15 mouse cellular contexts compared by ENCODE assay signal in genomic region chr5:124996816-124997215, GRCm38 (mm10). TPM values are rescaled to one million over a fixed set of nuclear protein-coding genes. Genes with fewer than 3 reads are reported as not detected.
DNase-seq lines count a peak whose midpoint lies in the region; ATAC-seq lines count a peak whose summit lies in the region.
"Had no signal": no experiment of that assay in that cellular context is flagged by ENCODE, and none has a peak within 500 bp of the region (broad histone marks: within the 10 kb centered on the region; RNA-seq: fewer than 3 reads in every experiment).

No protein-coding gene starts in this region.

- peak overlapping the region; percentile 73; the same call in 1 of the 2 replicates for H3K27ac ChIP-seq in limb, embryonic 10.5 days
- H3K27ac ChIP-seq in forebrain, embryonic 11.5 days (ENCODE audit: low read depth, low read length), result no peak overlapping the region
- H3K27ac ChIP-seq: embryonic facial prominence, embryonic 15.5 days; heart, embryonic 10.5 days had no signal

- H3K9me3 ChIP-seq in limb, embryonic 10.5 days (replicated peaks), result no peaks in the 10 kb centered on the region
- H3K9me3 ChIP-seq in forebrain, embryonic 11.5 days (ENCODE audit: control insufficient read depth, low read length), result no peaks in the 10 kb centered on the region
- H3K9me3 ChIP-seq: embryonic facial prominence, embryonic 15.5 days; heart, embryonic 10.5 days had no signal

- no peak for ATAC-seq in forebrain, embryonic 11.5 days (replicated peaks; ENCODE audit: low FRiP score)
- ATAC-seq: forebrain, postnatal 0 days had no signal

- DNase-seq in kidney, postnatal 14 days, result peak; percentile 67
- DNase-seq in kidney, adult 11 months, result no peak
- DNase-seq in frontal cortex, postnatal 36 days (ENCODE audit: low spot score in 2 of 2), result peak; percentile 71 to 81
- no peak for DNase-seq in limb, embryonic 10.5 days (ENCODE audit: low spot score)
- peak; percentile 74 to 79 for DNase-seq in right cerebral cortex, adult 2 months (ENCODE audit: low spot score in 2 of 2)
- no peak for DNase-seq in gastrocnemius, postnatal 25 days
- DNase-seq in forebrain, embryonic 11.5 days (ENCODE audit: low spot score), result no peak
- no peak for DNase-seq in testis, postnatal 10 days (ENCODE audit: low spot score)
- DNase-seq: forebrain, postnatal 0 days; thymus, postnatal 4 days had no signal

- no peak overlapping the region for H3K4me3 ChIP-seq in limb, embryonic 10.5 days
- H3K4me3 ChIP-seq in forebrain, embryonic 11.5 days (ENCODE audit: low read depth, low read length), result no peak overlapping the region
- H3K4me3 ChIP-seq: embryonic facial prominence, embryonic 15.5 days; heart, embryonic 10.5 days; myocyte had no signal

- no peak overlapping the region for H3K9ac ChIP-seq in forebrain, embryonic 11.5 days (ENCODE audit: low read length)
- H3K9ac ChIP-seq: embryonic facial prominence, embryonic 15.5 days; forebrain, postnatal 0 days had no signal

- H3K27me3 ChIP-seq in limb, embryonic 10.5 days (ENCODE audit: low read depth, poor library complexity, severe bottlenecking), result peaks cover 4% of the 10 kb centered on the region; the same call in 1 of the 2 replicates
- no peaks in the 10 kb centered on the region for H3K27me3 ChIP-seq in forebrain, embryonic 11.5 days (ENCODE audit: control insufficient read depth, insufficient read depth, low read length)
- H3K27me3 ChIP-seq: embryonic facial prominence, embryonic 15.5 days had no signal

- H3K36me3 ChIP-seq in limb, embryonic 10.5 days, result no peaks in the 10 kb centered on the region
- H3K36me3 ChIP-seq in forebrain, embryonic 11.5 days (ENCODE audit: control insufficient read depth, insufficient read depth, low read length), result no peaks in the 10 kb centered on the region
- H3K36me3 ChIP-seq: embryonic facial prominence, embryonic 15.5 days; heart, embryonic 10.5 days had no signal

- whole genome bisulfite sequencing in limb, embryonic 10.5 days, result 75% methylated on average over 6 of the region's 6 CpGs
- 84% methylated on average over 6 of the region's 6 CpGs for WGBS in forebrain, embryonic 11.5 days

- no peak overlapping the region for H3K4me2 ChIP-seq in forebrain, embryonic 11.5 days (ENCODE audit: low read depth, low read length, severe bottlenecking)
- H3K4me2 ChIP-seq: embryonic facial prominence, embryonic 15.5 days had no signal

- peaks cover 38% of the 10 kb centered on the region for H3K4me1 ChIP-seq in limb, embryonic 10.5 days
- no peaks in the 10 kb centered on the region for H3K4me1 ChIP-seq in forebrain, embryonic 11.5 days (replicated peaks; ENCODE audit: control insufficient read depth, insufficient read depth, low read length)

RNA-seq across cellular contexts. Expression of gene Rflna, which starts 6.2 kb away (rescaled TPM):
- polyA plus RNA-seq in limb, embryonic 10.5 days (2016; fragmentation: Nextera tagmentation; extraction: Ambion mirVana), result 1.1 and 4.5 TPM in 2 replicates
- under 1 TPM; 0.33 to 0.43 TPM for total RNA-seq in gastrocnemius, postnatal 25 days (2021)
- polyA plus RNA-seq in forebrain, embryonic 11.5 days (2014; fragmentation: Nextera tagmentation; extraction: Ambion mirVana), result 4.5 and 6.0 TPM in 2 replicates
- total RNA-seq: liver, adult 2 months; megakaryocyte, adult 5-6 weeks had no signal

Comparison
In these comparisons a context has a peak if more than half of its experiments do, and no peak if none do; other contexts are left out.
1. DNase-seq: peak in kidney, postnatal 14 days (single experiment), frontal cortex, postnatal 36 days (2 of 2) and right cerebral cortex, adult 2 months (2 of 2); none in kidney, adult 11 months (single experiment), limb, embryonic 10.5 days (single experiment), gastrocnemius, postnatal 25 days (single experiment), forebrain, embryonic 11.5 days (single experiment) and testis, postnatal 10 days (single experiment).